Mouse (Mus musculus): ENCODE measurements around the gene Ckmt2.

The Ckmt2 gene

DNA sequence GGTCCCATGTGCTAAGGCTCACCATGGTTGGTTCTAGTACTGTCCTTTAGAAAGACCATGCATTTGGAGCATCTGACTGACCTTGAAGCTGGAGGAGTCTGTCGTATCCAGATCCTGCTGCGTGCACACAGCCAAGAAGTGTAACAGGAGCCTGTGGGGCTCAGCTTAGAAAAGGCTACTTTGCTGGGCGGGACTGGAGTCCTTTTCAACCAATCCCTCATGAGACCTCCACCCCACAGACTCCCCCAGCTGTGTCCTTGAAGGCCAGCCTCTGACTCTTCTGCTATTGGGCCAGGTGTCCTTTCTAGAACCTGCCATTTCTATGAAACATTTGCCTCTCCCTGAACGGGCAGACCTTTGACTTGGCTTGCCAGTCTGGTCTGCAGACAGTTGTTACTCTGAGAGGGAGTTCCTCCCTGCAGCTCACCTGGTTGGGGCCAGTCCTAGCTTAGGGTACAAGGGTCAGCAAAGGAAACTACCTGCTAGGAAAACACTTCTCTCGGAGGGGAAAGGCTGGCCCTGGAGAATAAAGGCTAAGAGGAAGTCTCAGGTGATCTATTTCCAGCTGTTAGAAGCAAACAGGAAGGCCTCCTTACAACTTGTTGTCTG is at the start of gene Ckmt2:
Gene Ckmt2 (minus strand): TSS at position 145 of the 609 bp plus-strand sequence.
- DNase-seq: peak in 1 of 2 experiments; percentile 9

- no peak for DNase-seq
Measured at GRCm38 (mm10) chr13:91921010-91921409, 44.3 kb upstream of the Ckmt2 start.

DNA sequence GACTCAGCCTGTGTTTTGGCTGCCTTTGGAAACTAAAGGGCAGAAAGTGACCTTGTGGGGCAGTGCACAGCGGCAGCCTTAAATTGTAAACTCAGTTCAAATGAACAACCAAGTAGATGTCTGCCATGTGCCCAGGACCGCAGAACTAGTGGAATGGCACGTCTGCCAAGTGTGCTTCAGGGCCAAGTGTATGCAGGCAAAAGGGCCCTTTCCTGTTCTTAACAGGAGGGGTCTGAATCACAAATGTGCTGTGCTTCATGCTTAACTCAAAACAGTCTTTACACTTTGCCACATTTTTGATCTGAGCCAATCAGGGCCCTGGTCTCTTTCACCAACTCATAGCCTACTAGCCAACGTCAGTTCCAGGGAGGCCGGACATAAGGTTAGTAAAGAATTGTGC is 42.1 kb upstream of the Ckmt2 start:
- peak in 1 of 2 experiments; percentile 8 for DNase-seq

DNA sequence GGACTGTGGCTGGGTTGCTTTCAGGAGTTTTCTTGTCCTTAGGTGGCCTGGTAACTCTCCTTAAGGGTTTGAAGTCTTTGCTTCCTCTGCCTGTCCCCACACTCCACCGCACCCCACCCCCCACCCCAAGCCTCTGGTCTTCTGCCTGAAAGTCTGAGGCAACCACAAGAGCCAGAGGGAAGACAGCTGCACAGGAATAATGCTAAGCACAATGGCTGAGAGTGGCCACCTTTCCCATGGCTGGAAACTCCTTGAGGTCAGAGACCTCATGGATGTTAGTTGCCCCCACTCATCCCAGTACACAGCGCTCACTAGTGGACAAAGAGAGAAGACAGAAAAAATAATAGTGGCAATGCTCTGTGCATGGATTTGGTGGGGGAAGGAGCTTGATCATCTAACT is 41.1 kb upstream of the Ckmt2 start:
- DNase-seq: no peak

DNA sequence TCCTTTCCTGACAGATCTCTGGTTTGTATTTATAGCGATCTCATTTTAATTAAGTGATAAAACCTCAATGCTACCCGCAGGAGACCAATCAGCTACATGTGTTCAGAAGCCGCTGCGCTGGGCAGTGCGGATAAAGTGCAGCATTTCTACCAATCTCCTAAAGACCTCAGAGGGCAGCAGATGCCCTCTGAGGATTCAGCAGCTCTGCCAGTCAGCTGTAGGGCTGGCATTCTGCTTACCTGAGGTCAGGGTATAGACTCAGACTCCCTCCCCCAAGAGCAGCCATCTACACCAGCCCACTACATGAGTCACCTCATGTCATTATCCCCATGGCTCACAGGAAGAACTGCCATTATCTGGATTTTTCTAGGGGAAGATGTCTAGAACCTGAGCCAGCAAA is 39.6 kb upstream of the Ckmt2 start:
- DNase-seq: no peak

- no peak for DNase-seq
Measured at GRCm38 (mm10) chr13:91915582-91916239, 39.0 kb upstream of the Ckmt2 start.

DNA sequence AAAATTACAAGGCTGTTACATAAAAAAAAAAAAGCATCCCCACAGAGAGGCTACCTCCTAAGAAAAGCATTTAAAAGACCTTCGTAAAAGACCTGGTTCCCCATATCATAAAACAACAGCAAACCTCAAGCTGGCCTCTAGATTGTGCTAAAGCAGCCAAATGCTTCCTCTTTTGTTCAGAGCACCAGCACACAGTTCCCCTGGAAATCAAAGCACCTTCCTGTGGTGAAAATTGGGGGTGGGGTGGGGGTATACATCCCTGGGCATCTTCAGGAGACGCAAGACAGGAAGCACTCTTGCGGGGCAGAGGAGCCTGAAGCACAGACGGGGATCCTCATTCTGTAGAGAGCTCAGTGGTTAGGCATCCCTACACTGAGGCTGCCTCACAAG is 38.5 kb upstream of the Ckmt2 start:
- DNase-seq: no peak

DNA sequence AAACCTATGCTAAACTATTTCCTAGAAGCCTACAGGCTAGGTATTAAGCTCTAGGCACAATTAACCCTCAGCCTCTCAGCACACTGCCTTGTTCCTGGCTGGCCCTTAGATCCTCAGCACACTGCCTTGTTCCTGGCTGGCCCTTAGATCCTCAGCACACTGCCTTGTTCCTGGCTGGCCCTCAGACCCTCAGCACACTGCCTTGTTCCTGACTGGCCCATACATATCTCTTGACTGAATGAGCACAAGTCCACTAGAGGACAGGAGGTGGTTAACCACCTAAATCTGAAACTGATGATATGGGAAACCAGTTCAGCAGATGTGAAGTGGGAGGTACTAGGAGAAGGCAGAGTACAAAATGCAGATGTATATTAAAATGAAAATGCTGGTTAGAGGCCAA is 35.0 kb upstream of the Ckmt2 start:
- no peak for DNase-seq

DNA sequence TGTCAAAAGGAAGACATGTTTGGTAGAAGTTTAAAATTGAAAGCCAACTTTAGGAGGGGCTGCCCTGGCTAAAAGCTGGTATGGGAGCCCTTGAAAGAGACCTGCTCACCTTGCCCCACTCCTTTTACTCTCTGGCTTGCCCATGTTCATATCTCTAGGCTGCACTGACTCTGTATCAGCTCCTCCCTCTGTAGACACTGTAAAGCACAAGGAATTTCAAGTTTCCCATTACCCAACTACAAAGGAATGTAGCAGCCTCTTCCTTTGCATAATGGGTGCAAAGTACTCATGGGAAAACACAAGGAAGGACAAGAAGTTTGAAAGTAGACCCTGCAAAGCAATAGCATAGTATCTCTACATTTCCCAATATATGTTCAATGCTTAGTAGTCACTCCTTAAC is 34.5 kb upstream of the Ckmt2 start:
- peak in 1 of 2 experiments; percentile 48 for DNase-seq

DNA sequence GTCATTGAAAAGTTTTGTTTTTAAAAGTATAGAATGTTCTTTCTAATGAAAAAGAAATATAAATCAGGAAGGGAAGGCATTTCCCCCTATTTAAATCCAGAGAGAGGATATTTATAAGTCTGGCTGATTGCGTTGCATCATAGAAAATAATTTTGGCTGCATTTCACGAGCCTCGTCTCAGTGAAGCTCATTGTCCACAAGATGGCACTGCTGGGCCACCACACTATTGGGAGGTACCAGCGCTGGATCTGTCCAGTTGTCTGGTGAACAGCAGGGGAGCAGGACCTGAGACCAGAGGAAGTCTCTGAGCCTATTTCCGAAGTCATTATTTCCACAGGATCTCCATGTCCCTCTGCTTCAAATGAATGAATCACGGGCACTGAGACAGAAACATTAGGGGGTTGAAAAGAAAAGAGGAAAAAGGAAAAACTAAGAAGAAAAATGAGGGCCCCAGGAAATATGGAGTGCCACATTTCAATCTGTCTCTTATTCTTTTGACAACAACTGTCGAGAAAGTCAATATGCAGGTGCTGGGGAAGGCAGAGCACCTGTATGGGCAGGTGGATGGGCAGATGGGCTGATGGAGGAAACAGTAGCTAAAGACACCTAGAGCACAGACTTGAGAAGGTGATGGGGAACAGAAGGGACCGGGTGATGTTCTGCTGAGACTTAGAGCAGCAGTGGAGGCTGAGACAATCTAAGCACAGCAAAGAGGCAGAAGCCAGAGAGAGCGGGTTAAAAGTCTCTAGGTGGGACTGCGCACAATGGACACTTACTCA is 31.7 kb upstream of the Ckmt2 start:
- DNase-seq: peak; percentile 69 to 82

DNA sequence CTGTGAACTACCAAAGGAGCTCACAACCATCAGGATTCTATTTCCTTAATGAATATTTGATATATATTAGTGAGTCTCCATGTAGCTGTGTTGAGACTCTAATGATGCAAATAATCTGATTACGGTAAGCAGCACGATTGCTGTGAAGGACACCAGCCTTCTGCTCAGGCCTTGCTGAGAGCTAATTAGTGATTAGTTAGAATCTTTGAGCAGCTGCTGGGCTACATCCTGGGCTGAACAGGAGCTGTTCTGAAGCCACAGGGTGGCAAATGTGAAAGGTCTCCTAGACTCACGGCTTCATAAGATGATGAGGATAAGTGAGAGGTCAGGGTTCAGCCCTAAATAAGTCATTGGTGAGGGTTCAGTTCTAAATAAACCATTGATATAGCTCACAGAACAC is 29.7 kb upstream of the Ckmt2 start:
- no peak for DNase-seq

- no peak for DNase-seq
Measured at GRCm38 (mm10) chr13:91896476-91896875, 19.8 kb upstream of the Ckmt2 start.

GRCm38 (mm10) chr13:91893132-91893531 is 16.4 kb upstream of the Ckmt2 start:
- no peak for DNase-seq

DNA sequence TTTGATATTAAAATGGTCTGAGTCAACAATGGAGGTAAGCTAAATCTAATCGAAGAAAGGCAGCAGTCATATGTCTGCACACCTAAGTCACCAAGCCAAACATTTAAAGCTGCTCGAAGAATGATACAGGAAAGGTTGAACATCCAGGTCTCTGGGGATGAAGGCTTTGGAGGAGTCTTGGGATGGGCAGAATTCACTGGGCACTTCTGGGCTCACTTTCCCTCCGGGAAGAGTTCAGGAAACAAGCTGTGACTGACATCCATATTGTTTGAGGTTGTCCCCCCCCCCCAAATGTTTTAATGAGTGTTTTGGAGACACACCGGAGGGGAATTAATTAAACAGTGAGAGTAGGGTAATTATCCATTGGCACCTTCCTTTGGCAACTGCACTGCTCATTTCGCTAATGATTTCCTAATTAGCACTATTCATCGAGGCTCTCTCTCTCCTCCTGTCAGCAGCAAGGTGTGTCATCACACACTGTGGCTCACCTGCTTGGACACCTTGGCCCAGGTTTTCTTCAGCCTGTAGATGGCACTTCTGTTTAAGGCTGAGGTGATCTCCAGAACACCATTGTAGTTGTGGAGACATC is 13.4 kb upstream of the Ckmt2 start:
- no peak for DNase-seq

GRCm38 (mm10) chr13:91884714-91885386 is 8.2 kb upstream of the Ckmt2 start:
- DNase-seq: no peak

GRCm38 (mm10) chr13:91881837-91882480 is 5.3 kb upstream of the Ckmt2 start:
- peak in 1 of 2 experiments; percentile 65 for DNase-seq

DNA sequence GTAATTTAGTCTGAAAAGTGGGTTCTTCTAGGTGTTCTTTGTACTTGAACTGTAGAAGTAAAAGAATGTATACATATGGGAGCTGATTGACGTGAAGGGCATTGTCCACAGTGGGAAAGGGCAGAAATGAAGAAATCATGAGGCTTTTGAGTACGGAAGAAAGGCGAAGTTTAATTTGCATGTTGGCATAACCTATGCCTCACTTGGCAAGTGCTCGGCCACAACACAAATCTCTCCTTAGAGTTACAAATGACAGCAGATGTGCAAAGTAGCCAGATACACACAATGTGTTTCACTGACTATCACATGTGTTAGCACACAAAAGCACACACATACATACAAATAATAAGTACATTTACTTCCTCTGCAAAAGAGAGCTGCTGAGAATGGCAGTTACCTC is 3.6 kb upstream of the Ckmt2 start:
- no peak for DNase-seq

DNA sequence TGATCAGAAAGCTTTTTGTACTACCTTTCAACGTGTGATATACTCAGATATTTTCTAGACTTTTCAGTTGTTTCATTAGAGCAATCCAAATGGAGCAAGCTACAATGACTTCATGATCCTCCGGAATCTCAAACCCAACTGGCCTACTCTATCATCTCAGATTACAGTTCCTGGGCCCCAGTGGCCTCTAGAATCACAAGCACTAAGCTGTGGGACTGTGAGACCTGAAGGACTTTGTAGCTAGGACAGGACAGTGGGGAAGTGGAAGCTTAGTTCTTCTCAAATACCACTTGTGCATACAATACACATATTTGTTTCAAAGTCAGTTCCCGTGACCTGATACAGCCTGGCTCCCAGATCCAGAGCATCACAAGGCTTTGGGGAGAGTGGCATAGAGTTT is 1.3 kb upstream of the Ckmt2 start:
- DNase-seq: no peak

GRCm38 (mm10) chr13:91877350-91877749 is 665 bp upstream of the Ckmt2 start:
- no peak for DNase-seq

DNA sequence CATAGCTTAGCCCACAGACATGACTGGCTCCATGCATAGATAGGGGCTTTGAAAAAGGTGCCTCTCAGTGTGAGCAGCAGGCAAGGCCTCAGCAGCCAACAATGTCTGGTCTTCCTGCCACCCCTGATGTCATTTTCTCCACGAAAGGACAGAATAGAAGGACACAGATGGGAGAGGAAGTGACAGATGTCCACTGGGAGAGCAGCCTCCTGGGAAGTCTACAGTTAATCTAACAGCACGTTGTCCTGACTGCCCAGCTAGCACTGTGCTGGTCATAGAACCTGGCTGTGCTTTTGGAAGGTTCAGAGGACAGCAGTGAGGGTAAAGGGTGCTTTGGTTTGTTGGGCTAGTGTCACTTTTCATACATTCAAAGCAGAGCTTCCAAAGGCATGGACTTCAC is 1.1 kb downstream of the Ckmt2 start:
- DNase-seq: no peak

- DNase-seq: no peak
Measured at GRCm38 (mm10) chr13:91874565-91874964, 2.1 kb downstream of the Ckmt2 start.

DNA sequence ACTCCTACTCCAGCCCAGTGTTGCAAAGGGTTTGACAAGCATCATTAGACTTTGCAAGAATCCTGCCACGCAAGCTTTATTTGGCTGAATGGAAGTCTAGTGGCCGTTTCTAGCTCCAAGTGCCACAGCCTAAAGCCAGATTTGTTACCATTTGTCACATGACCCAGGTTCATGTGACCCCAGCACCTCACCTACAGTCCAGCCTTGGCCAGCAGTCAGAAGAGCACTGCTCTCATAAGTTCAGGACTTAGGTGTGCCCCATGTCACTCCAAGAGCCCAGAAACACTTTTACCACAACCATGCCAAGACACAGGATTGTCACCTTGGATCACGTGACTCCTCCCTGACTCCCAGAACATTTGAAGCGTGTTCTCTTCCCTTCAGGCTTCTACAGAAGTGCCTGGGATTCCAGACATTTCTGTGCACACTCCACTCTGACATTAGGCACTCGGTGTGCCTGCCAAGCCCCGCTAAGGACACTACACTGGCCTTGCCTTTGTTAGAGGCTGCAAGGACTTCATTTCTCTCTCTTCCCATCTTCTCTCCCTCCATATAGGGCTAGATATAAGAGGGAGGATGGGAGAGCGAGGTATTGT is 2.9 kb downstream of the Ckmt2 start:
- DNase-seq: no peak

All from kidney, adult 8-10 months (tissue).